Mouse (Mus musculus): ENCODE data around the gene Vmn1r86.

Gene Vmn1r86

DNA sequence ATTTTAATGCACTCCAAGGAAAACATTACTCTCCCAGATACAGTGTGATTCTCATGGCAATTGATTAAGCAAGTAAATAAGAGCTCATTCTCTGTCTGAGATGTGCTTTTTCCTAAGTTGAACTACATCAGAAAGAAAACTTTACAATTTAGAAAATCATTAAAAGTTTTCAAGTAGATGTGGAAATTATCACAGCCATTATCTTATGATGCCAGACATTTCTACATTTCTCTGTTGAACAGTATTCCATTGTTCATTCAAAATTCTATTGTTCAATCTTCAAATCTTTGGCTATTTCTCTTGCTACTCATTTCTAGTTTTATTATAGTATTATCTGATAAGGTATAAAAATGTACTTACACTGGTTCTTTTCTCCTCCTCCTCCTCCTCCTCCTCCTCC, at the start of gene Vmn1r86:
Vmn1r86 (minus strand) TSS at position 101 of the 400 bp plus-strand sequence.
- no peak for TF ChIP-seq GATA4 (IDR thresholded peaks at IDR 0.05; ENCODE audit: insufficient replicate concordance, low read length)

GRCm38 (mm10) chr7:13159268-13159667, 39.6 kb upstream of the Vmn1r86 start, which contains the start of gene Vmn1r88:
Vmn1r88 (plus strand) TSS chr7:13159568.
- no peak for TF ChIP-seq GATA4 (IDR thresholded peaks at IDR 0.05; ENCODE audit: insufficient replicate concordance, low read length)

- no peak for TF ChIP-seq GATA4 (IDR thresholded peaks at IDR 0.05; ENCODE audit: insufficient replicate concordance, low read length)
Observed at GRCm38 (mm10) chr7:13140057-13140456, 20.3 kb upstream of the Vmn1r86 start, which contains the start of gene Vmn1r87. Vmn1r87 (minus strand) TSS chr7:13140157.

DNA sequence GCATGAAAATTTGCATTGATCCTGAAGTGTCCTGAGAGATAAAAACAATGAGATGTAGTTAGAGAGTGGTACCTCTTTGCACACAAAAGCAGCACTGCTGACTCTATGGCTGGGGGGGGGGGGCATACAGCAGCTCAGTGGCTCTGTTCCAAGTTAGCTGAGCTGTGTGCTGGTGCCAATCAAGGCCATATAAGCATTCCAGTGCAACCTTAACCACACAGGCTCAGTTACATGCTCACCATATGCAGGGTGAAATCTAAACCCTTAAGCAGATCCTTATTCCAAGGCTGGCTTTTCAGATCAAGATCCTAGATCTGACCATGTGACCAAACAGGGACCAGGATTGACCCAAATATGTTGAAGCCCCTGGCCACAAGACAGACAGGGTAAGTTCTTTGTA, 17.6 kb upstream of the Vmn1r86 start:
- TF ChIP-seq GATA4 (IDR thresholded peaks at IDR 0.05; ENCODE audit: insufficient replicate concordance, low read length) = no peak

GRCm38 (mm10) chr7:13131856-13132255, 12.1 kb upstream of the Vmn1r86 start:
- TF ChIP-seq GATA4 (IDR thresholded peaks at IDR 0.05; ENCODE audit: insufficient replicate concordance, low read length) = no peak

- no peak for TF ChIP-seq GATA4 (IDR thresholded peaks at IDR 0.05; ENCODE audit: insufficient replicate concordance, low read length)
Observed at GRCm38 (mm10) chr7:13095073-13095472, 24.6 kb downstream of the Vmn1r86 start, which contains the start of gene Vmn1r85. Vmn1r85 (minus strand) TSS chr7:13095173.

GRCm38 (mm10) chr7:13072293-13072692, 47.4 kb downstream of the Vmn1r86 start:
- no peak for TF ChIP-seq GATA4 (IDR thresholded peaks at IDR 0.05; ENCODE audit: insufficient replicate concordance, low read length)

DNA sequence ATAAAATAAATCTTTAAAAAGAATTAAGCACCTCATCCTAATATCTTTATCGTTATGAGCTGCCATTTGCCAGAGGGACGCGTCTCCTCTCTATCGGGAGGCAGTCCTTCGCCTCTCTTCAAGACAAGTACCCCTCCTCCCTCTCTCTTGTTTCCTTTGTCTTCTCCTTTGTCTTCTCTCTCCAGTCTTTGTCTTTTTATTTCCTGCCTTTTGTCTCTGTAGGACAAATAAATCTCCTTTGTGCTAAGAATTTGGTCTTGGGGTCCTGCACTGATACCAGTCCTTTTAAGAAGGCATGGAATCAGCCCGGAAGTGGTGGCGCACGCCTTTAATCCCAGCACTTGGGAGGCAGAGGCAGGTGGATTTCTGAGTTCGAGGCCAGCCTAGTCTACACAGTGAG, 60.2 kb downstream of the Vmn1r86 start:
- TF ChIP-seq GATA4 (IDR thresholded peaks at IDR 0.05; ENCODE audit: insufficient replicate concordance, low read length) = no peak

GRCm38 (mm10) chr7:13056913-13057700, 62.6 kb downstream of the Vmn1r86 start:
- TF ChIP-seq GATA4 (IDR thresholded peaks at IDR 0.05; ENCODE audit: insufficient replicate concordance, low read length) = no peak

DNA sequence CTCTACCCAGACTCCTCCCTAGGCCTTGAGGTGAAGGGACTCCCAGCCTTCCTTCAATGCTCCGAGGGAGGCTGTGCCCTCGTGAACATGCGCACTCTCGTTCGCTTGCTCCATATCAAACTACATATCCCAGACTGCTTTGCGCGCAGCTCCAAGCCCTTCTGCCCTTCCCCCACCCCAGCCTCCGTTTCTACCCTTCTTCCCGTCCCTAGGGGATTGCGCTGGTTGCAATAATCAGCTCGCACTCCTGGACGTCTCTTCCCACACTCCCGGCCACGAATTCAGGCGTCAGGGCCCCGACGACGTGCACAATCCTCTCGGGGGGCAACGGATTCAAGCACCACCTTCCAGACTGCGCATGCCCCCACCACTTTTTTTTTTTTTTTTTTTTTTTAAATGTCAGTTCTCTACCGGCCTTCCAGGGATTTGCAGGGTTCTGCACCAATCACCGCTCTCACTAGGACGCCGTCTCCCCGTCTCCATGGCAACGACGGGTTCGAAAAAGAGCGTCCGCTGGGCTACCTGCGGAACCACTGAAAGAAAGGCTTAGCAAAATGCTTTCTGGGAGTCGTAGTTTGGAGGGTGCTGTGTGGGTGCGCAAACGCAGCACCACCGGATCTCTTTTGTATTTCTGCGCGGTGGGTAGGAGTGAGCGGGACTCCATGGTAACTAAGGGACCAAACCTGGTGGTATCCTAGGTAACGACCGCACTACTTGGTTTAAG, 65.3 kb downstream of the Vmn1r86 start, which contains the start of gene Mzf1:
Mzf1 (minus strand) TSS at position 478 of the 724 bp plus-strand sequence.
- TF ChIP-seq GATA4 (IDR thresholded peaks at IDR 0.05; ENCODE audit: insufficient replicate concordance, low read length) = peak; percentile 6; the same call in 1 of the 2 replicates

DNA sequence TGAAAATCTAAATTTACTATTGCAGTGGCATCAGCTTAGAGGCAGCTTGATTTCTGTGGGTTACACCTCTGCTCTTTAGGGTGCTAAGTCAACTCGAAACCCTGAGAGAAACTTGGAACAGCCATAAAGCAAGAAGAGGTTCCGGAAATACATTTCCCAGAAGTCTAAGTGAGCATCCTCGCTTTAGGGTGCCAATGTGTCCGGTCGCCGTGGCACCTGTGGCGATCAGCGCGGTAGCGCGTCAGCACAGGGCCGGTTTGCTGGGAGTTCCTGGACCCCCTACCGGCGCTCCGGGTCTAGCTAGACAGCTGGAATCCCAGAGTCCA, 65.8 kb downstream of the Vmn1r86 start:
- TF ChIP-seq GATA4 (IDR thresholded peaks at IDR 0.05; ENCODE audit: insufficient replicate concordance, low read length) = no peak

GRCm38 (mm10) chr7:13053501-13053900, 66.2 kb downstream of the Vmn1r86 start:
- no peak for TF ChIP-seq GATA4 (IDR thresholded peaks at IDR 0.05; ENCODE audit: insufficient replicate concordance, low read length)

DNA sequence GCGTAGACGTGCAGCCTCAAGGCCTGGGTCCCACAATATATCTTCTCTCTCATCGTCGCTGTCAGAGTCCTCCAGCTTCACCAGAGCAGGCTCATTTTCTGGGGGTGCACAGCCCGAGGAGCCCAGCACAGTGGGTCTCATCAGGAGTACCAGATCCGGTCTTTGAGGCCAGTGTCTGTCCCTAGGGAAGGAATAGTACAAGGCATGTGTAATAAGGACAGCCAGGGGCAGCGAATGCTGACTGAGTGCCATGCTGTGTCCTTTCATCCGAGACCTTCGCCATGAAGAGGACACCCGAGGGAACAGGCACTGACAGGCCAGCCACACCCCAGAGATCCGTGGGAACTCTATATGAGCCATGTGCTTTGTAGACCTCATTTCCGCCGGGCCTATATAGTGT, 66.7 kb downstream of the Vmn1r86 start:
- TF ChIP-seq GATA4 (IDR thresholded peaks at IDR 0.05; ENCODE audit: insufficient replicate concordance, low read length) = no peak
